Mouse (Mus musculus): ENCODE results near the gene Mylpf. TPM values are rescaled to one million over a fixed set of nuclear protein-coding genes. Genes with fewer than 3 reads are reported as not detected.
"Not testable (repeated sequence)": the region's sequence is repeated elsewhere in the genome, so short reads cannot be mapped to it uniquely, and the experiment has no call there.

The Mylpf gene
- polyA plus RNA-seq (2015; fragmentation: Nextera tagmentation; extraction: Ambion mirVana) = 17.0 and 24.9 TPM in 2 replicates

DNA sequence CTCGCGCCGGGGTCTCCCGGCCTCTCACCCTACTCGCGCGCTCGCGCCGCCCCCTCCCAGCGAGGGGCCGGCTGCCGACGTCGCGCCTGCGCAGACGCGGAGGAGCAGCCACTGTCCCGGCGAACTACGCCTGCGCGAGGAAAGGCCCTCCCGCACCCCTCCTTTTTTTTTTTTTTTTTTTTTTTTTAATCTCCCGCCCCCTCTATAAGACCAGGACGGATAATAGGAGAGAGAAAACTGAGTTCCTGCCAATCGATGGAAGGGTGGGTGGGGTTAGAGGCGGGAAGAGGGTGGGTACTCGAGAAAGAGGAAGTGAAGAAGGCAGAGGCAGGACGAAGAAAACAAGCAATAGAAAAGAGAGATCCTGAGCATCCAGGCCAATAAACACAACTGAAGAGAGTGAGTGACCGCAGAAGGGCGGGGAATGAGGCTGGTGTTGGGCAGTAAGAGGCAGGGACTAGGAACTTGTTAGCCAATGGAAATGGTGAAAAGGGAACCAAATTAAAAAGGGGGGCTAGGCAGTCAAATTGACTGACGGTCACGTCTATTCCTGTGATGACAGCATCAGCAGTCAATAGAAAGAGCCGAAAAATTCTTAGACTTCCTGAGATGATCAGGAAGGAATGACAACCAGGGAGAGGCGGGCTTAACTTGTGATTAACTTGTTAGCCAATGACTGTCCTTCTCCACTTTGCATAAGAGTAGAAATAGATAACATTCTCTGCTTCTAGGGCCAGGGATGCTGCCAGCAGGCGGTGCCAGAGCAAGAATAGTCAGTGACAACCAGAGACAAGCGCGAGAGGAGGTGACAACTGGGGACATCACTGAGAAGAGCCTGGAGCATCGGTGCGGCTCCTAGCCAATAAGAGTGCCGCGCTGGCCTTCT, at the start of gene Mylpf:
Gene Mylpf, plus strand, starts transcription at position 338 of the 886 bp plus-strand sequence.
- Histone ChIP-seq H3K4me2 (peak within 1 kb of the TSS; percentile 98), H3K4me1 (peaks cover 51% of the 10 kb centered on the region), H3K27me3 (replicated peaks) (0 out of 2 replicates have a peak, but pooled peaks cover under 1% of the 10 kb centered on the region), H3K9ac (peak within 1 kb of the TSS; percentile 97), H3K9me3 (no peaks in the 10 kb centered on the region), H3K4me3 (peak within 1 kb of the TSS; percentile 97), H3K36me3 (peaks cover 15% of the 10 kb centered on the region), H3K27ac (replicated peaks) (peak within 1 kb of the TSS; percentile 94)
- WGBS = under 1% methylated on average over 23 of the region's 44 CpGs
- ATAC-seq (ENCODE audit: extremely low read depth, insufficient number of reproducible peaks, low FRiP score, low TSS enrichment) = peak; percentile 81

DNA sequence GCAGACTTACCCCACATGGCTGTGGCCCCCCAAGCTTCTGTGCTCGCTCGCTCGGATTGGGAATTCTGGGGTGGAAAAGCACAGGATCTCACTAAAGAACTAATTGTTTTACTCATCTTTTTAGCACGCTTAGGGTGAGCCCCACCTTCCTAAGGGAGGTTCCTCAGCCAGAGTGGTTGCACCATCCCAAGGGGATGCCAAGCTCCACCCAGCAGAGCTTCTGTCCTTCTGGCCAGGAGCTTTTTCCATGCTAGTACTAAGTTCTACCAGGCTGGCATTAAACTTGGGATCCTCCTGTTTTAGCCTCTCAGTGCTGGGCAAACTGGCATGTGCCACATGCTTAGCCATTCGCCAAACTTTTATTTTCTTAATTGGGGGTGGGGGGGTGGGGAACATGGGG, 46.1 kb upstream of the Mylpf start:
- Histone ChIP-seq H3K4me3 (no peak overlapping the region), H3K27me3 (replicated peaks) (0 out of 2 replicates have a peak, but pooled peaks cover 3% of the 10 kb centered on the region), H3K4me2 (no peak overlapping the region), H3K9ac (no peak overlapping the region), H3K27ac (replicated peaks) (no peak overlapping the region), H3K9me3 (no peaks in the 10 kb centered on the region), H3K4me1 (no peaks in the 10 kb centered on the region), H3K36me3 (no peaks in the 10 kb centered on the region)
- 75% methylated on average over 5 of the region's 5 CpGs for WGBS
- no peak for ATAC-seq (ENCODE audit: extremely low read depth, insufficient number of reproducible peaks, low FRiP score, low TSS enrichment)

DNA sequence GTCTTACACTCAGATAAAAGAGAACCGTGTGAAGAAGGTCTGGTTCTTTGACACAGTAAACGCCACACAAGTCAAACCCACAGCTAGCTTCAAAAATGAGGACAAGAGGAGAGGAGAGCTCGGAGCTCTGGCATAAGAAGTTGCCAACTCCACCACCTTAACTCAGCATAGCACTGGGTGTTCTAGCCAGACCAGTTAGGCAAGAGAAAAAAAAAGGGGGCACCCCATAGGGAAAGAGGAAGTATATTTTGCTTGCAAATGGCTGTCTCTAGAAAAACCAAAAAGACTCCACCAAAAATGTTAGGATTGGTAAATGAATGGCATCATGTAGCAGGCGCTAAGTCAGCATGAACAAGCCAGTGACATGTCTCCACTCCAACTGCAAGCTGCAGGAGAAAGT, 44.7 kb upstream of the Mylpf start:
- 69% methylated on average over 4 of the region's 4 CpGs for WGBS
- no peak overlapping the region for H3K4me3 ChIP-seq
- no peaks in the 10 kb centered on the region for H3K4me1 ChIP-seq
- H3K9me3 ChIP-seq = no peaks in the 10 kb centered on the region
- no peak for ATAC-seq (ENCODE audit: extremely low read depth, insufficient number of reproducible peaks, low FRiP score, low TSS enrichment)
- no peaks in the 10 kb centered on the region for H3K36me3 ChIP-seq
- H3K9ac ChIP-seq = no peak overlapping the region
- H3K4me2 ChIP-seq = no peak overlapping the region
- H3K27me3 ChIP-seq (replicated peaks) = 0 out of 2 replicates have a peak, but pooled peaks cover 3% of the 10 kb centered on the region
- H3K27ac ChIP-seq (replicated peaks) = no peak overlapping the region

DNA sequence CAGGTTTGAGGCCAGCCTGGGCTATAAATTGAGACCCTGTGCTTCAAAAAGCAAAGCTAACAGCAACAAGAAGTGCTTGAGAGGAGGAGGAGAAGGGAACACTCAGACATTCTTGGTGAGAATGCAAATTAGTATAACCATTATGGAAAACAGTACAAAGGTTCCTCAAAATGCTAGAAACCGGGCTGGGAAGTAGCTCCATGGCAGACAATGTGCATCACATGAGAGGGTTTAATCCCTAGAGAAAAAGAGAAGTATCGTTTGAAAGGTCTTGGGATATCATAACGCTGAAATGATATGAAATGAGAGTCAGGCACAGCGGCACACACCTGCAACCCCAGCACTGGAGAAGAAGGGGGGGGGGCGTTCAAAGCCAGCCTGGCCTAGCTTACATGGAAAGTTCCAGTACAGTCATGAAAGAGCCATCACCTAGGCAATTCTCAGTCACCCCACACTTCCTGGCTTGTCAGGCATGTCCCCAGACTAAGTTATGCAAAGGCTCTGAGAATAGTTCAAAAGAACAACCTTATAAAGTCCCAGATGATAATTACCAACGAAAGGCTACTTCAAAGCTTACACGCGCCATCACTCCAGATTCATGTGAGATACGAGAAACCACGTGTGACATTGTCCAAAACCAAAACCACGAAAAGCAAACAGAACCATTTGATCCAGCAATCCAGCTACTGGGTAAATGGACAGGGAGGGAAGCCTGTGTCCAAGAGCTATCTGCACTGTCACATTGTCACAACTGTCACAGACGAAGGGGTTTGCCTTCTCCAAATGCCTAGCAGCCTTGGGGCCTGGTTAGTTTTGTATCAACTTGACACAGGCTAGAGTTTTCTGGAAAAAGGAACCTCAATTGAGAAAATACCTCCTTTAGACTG, 42.8 kb upstream of the Mylpf start:
- H3K4me3 ChIP-seq = no peak overlapping the region
- H3K36me3 ChIP-seq = no peaks in the 10 kb centered on the region
- H3K27me3 ChIP-seq (replicated peaks) = 0 out of 2 replicates have a peak, but pooled peaks cover 3% of the 10 kb centered on the region
- no peaks in the 10 kb centered on the region for H3K9me3 ChIP-seq
- no peaks in the 10 kb centered on the region for H3K4me1 ChIP-seq
- no peak overlapping the region for H3K4me2 ChIP-seq
- no peak for ATAC-seq (ENCODE audit: extremely low read depth, insufficient number of reproducible peaks, low FRiP score, low TSS enrichment)
- no peak overlapping the region for H3K9ac ChIP-seq
- WGBS = 77% methylated on average over 12 of the region's 12 CpGs
- H3K27ac ChIP-seq (replicated peaks) = no peak overlapping the region

DNA sequence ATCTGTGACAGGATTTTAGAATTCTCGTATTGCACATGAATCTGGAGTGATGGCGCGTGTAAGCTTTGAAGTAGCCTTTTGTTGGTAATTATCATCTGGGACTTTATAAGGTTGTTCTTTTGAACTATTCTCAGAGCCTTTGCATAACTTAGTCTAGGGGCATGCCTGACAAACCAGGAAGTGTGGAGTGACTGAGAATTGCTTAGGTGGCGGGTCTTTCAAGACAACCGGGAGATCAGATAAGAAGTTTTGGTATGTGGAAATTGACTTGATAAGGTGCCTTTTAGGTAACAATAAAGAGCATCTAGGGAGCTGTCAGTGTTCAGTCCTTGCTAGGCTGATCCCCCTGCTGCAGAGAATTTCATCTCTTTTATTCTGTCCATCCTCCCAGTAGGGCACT, 42.2 kb upstream of the Mylpf start:
- Histone ChIP-seq H3K9ac (no peak overlapping the region), H3K27ac (replicated peaks) (no peak overlapping the region), H3K36me3 (no peaks in the 10 kb centered on the region), H3K27me3 (replicated peaks) (0 out of 2 replicates have a peak, but pooled peaks cover 3% of the 10 kb centered on the region), H3K4me3 (no peak overlapping the region), H3K9me3 (no peaks in the 10 kb centered on the region), H3K4me1 (no peaks in the 10 kb centered on the region), H3K4me2 (no peak overlapping the region)
- no peak for ATAC-seq (ENCODE audit: extremely low read depth, insufficient number of reproducible peaks, low FRiP score, low TSS enrichment)
- WGBS = 76% methylated on average over 5 of the region's 5 CpGs

DNA sequence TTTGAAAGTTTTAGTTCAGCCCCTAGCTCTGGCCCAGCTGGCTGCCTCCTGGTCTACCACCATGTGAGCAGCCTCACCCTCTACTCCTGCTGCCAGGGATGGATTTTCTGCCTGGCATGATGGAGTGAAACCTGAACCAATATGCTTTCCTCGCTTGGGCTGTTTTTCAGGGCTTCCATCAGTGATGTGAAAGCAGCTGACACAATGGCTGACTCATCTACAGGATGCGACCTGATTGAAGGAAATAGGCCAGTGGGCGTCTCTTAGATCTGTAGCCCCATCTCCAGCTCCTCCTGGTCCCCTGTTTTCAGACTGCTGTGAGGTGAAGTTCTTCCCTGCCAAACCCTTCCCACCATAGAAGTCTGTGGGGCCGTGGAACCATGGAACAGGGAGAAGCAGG, 31.8 kb upstream of the Mylpf start:
- H3K4me3 ChIP-seq = no peak overlapping the region
- WGBS = 64% methylated on average over 4 of the region's 4 CpGs
- no peaks in the 10 kb centered on the region for H3K27me3 ChIP-seq (replicated peaks)
- no peaks in the 10 kb centered on the region for H3K36me3 ChIP-seq
- H3K4me2 ChIP-seq = no peak overlapping the region
- H3K9ac ChIP-seq = no peak overlapping the region
- no peak for ATAC-seq (ENCODE audit: extremely low read depth, insufficient number of reproducible peaks, low FRiP score, low TSS enrichment)
- no peak overlapping the region for H3K27ac ChIP-seq (replicated peaks)
- H3K4me1 ChIP-seq = no peaks in the 10 kb centered on the region
- H3K9me3 ChIP-seq = peaks cover 12% of the 10 kb centered on the region; the same call in 1 of the 2 replicates

DNA sequence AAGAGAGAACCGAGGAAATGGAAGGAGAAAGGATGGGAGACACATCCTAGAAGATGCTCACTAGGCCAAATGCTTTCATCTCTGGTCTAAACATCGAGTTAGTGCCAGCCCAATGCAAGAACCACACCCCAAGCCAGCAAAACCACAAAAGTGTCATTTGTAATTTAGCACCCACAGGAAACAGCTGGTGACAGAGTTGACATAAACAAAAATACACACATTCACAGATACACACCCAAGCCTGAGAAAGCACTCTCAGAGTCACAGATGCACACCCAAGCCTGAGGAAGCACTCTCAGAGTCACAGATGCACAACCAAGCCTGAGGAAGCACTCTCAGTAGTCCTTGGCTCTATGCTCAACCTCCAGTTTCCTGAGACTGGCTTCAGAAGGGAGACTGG, 27.9 kb upstream of the Mylpf start:
- WGBS = 55% methylated on average over 2 of the region's 2 CpGs
- no peaks in the 10 kb centered on the region for H3K27me3 ChIP-seq (replicated peaks)
- H3K9me3 ChIP-seq = no peaks in the 10 kb centered on the region
- no peak overlapping the region for H3K4me2 ChIP-seq
- H3K4me1 ChIP-seq = no peaks in the 10 kb centered on the region
- no peak for ATAC-seq (ENCODE audit: extremely low read depth, insufficient number of reproducible peaks, low FRiP score, low TSS enrichment)
- no peaks in the 10 kb centered on the region for H3K36me3 ChIP-seq
- no peak overlapping the region for H3K9ac ChIP-seq
- no peak overlapping the region for H3K27ac ChIP-seq (replicated peaks)
- H3K4me3 ChIP-seq = no peak overlapping the region

DNA sequence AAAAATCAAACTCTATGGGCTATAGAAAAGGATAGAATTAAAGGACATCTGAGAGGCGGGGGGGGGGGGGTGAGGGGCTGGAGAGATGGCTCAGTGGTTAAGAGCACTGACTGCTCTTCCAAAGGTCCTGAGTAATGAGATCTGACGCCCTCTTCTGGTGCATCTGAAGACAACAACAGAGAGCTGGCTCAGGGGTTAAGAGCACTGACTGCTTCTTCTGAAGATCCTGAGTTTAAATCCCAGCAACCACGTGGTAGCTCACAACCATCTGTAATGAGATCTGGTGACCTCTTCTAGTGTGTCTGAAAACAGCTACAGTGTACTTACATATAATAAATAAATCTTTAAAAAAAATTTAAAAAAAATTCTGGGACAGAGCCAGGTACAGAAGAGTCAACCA, 27.0 kb upstream of the Mylpf start:
- H3K9me3 ChIP-seq; ATAC-seq (ENCODE audit: extremely low read depth, insufficient number of reproducible peaks, low FRiP score, low TSS enrichment); H3K27me3 ChIP-seq (replicated peaks); H3K9ac ChIP-seq; H3K27ac ChIP-seq (replicated peaks); H3K36me3 ChIP-seq; H3K4me2 ChIP-seq; H3K4me3 ChIP-seq; H3K4me1 ChIP-seq: not testable (repeated sequence)
- WGBS = 30% methylated on average over 3 of the region's 3 CpGs

DNA sequence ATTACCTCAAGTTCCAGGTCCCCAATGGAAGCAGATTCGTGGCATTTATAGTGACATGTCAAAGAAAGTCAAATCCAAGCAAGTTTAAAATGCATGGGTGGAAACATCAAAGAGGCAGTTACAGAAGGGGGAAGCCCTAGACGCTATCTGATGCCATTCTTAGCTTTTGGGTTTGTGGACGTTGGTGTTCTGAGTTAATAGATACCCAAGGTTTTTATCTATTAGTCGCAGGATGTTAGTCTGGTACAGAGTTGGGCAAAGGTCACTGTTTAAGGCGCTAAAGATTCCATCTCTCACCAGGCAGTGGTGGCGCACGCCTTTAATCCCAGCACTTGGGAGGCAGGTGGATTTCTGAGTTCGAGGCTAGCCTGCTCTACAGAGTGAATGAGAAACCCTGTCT, 25.3 kb upstream of the Mylpf start:
- no peak for ATAC-seq (ENCODE audit: extremely low read depth, insufficient number of reproducible peaks, low FRiP score, low TSS enrichment)
- Histone ChIP-seq H3K4me3 (no peak overlapping the region), H3K4me2 (no peak overlapping the region), H3K9me3 (no peaks in the 10 kb centered on the region), H3K4me1 (no peaks in the 10 kb centered on the region), H3K27ac (replicated peaks) (no peak overlapping the region), H3K27me3 (replicated peaks) (no peaks in the 10 kb centered on the region), H3K36me3 (no peaks in the 10 kb centered on the region), H3K9ac (no peak overlapping the region)
- WGBS = 63% methylated on average over 8 of the region's 8 CpGs

DNA sequence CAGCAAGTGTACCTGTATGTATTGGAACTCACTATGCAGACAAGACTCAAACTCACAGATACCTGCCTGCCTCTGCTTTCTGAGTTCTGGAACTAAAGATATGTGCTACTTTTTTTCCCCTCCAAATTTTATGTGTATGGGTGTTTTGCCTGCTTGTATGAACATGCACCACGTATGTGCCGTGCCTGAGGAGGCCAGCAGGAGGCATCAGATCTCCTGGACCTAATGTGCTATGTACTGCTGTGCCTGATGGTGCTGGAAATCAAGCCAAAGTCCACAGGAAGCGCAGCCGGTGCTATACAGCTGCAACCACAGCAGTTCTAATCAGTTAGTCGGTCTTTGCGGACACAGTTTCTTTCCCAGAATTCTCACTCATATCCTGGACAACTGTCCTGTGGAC, 24.9 kb upstream of the Mylpf start:
- no peak overlapping the region for H3K4me3 ChIP-seq
- no peak overlapping the region for H3K4me2 ChIP-seq
- H3K27ac ChIP-seq (replicated peaks) = no peak overlapping the region
- no peak overlapping the region for H3K9ac ChIP-seq
- no peaks in the 10 kb centered on the region for H3K4me1 ChIP-seq
- no peaks in the 10 kb centered on the region for H3K36me3 ChIP-seq
- ATAC-seq (ENCODE audit: extremely low read depth, insufficient number of reproducible peaks, low FRiP score, low TSS enrichment) = no peak
- H3K9me3 ChIP-seq = no peaks in the 10 kb centered on the region
- H3K27me3 ChIP-seq (replicated peaks) = no peaks in the 10 kb centered on the region
- 64% methylated on average over 6 of the region's 6 CpGs for WGBS

DNA sequence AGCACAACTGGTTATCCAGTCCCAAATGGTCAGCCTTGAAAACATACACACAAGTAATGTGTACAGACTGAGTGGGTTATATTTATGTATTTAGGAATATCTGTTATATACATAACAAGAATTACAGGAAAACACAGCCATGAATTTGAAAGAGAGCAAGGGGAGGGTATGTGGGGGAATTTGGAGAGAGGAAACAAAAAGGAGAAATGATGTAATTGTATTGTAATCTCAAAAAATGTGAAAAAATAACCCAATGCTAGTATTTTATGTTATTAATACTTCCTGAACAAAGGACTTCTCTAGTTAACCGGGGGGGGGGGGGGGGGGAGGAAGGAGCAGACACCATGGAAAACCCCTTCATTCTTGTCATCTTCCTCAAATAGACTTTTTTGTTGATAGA, 24.0 kb upstream of the Mylpf start:
- 22% methylated on average over 1 of the region's 1 CpGs for WGBS
- H3K4me3 ChIP-seq = no peak overlapping the region
- H3K27ac ChIP-seq (replicated peaks) = no peak overlapping the region
- H3K4me2 ChIP-seq = no peak overlapping the region
- no peaks in the 10 kb centered on the region for H3K36me3 ChIP-seq
- H3K27me3 ChIP-seq (replicated peaks) = no peaks in the 10 kb centered on the region
- H3K9ac ChIP-seq = no peak overlapping the region
- no peak for ATAC-seq (ENCODE audit: extremely low read depth, insufficient number of reproducible peaks, low FRiP score, low TSS enrichment)
- no peaks in the 10 kb centered on the region for H3K9me3 ChIP-seq
- no peaks in the 10 kb centered on the region for H3K4me1 ChIP-seq

Measured in heart, embryonic 13.5 days (tissue).